Mouse (Mus musculus): Measurements from ENCODE around the gene Ccdc113.

- TF ChIP-seq POLR2A (IDR thresholded peaks at IDR 0.05; ENCODE audit: borderline replicate concordance, low read depth, low read length) = no peak
- no peak for TF ChIP-seq CTCF (IDR thresholded peaks at IDR 0.05; ENCODE audit: low read depth, low read length)
Observed at GRCm38 (mm10) chr8:95593439-95594393, 59.8 kb downstream of the Ccdc113 start.
